Mouse (Mus musculus) intestine, embryonic 15.5 days (tissue): ENCODE measurements at regions not wholly inside any gene's neighbourhood (a gene's known extent, or its start where the extent isn't known, plus 50 kb on each side); places are given as distances from the start of the nearest gene placed in this dataset.

Experiments used
- ATAC-seq: fragments of 200-750 bp; cut with Nextera tagmentation; 2 replicates; pipeline ENCODE4 v1.8.0; 2017; ENCODE audit warnings: moderate TSS enrichment, moderate library complexity
- H3K27ac ChIP-seq: fragments of 300-500 bp; sonication (generic); 2 replicates; pipeline ENCODE4 v1.5.1; 2015; ENCODE audit warnings: mild to moderate bottlenecking, inconsistent platforms
- H3K27me3 ChIP-seq: fragments of 300-500 bp; sonication (generic); replicated peaks from 2 replicates; pipeline ENCODE4 v1.6.1; 2015; ENCODE audit warnings: inconsistent platforms
- H3K36me3 ChIP-seq: fragments of 300-500 bp; sonication (generic); 2 replicates; pipeline ENCODE4 v1.6.1; 2015; ENCODE audit warnings: inconsistent platforms
- H3K4me1 ChIP-seq: fragments of 300-500 bp; sonication (generic); replicated peaks from 2 replicates; pipeline ENCODE4 v1.6.1; 2015; ENCODE audit warnings: inconsistent platforms
- H3K4me2 ChIP-seq: fragments of 300-500 bp; sonication (generic); replicated peaks from 2 replicates; pipeline ENCODE4 v1.6.1; 2015; ENCODE audit warnings: mild to moderate bottlenecking, inconsistent platforms
- H3K4me3 ChIP-seq: fragments of 300-500 bp; sonication (generic); replicated peaks from 2 replicates; pipeline ENCODE4 v1.5.1; 2015; ENCODE audit warnings: inconsistent platforms
- H3K9ac ChIP-seq: fragments of 300-500 bp; sonication (generic); 2 replicates; pipeline ENCODE4 v1.6.1; 2015; ENCODE audit warnings: inconsistent platforms
- H3K9me3 ChIP-seq: fragments of 300-500 bp; sonication (generic); 2 replicates; pipeline ENCODE4 v1.6.1; 2016; ENCODE audit warnings: inconsistent platforms
- WGBS: fragments of 180-500 bp; shearing (Covaris S2); methylation state at CpG from one replicate; pipeline ENCODE4 v1.1.7; 2015; 5-methylcytosine and 5-hydroxymethylcytosine counted together

DNA sequence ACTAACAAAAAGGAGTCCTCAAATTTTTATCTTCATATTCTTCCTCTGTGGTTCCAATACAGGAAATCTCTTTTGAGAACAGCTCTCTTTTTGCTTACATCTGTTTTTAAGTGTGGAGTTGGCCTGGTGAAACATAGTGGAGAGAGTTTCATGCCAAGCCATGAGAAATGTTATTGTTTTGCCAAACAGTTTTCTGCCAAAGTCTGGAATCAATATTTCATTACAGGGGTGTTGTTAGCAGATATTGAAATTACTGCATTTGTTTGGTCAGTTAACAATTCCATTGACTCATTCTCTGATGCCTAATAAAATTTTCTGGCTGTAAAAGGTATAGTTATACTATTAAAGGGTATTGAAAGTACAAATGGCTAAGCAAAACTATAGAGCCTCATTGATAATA, 1285.2 kb upstream of the Gm7489 start:
- H3K27ac ChIP-seq: no peak overlapping the region

GRCm38 (mm10) chr15:52599957-52600356, 1284.7 kb upstream of the Gm7489 start:
- Histone ChIP-seq H3K4me3 (no peak overlapping the region), H3K4me1 (no peaks in the 10 kb centered on the region), H3K9ac (no peak overlapping the region), H3K36me3 (no peaks in the 10 kb centered on the region), H3K9me3 (no peaks in the 10 kb centered on the region), H3K4me2 (no peak overlapping the region), H3K27me3 (no peaks in the 10 kb centered on the region), H3K27ac (no peak overlapping the region)
- 70% methylated on average over 2 of the region's 2 CpGs for WGBS
- no peak for ATAC-seq

More for the DNA sequence above, 1285.2 kb upstream of the Gm7489 start:
- no peaks in the 10 kb centered on the region for H3K27me3 ChIP-seq
- no peaks in the 10 kb centered on the region for H3K9me3 ChIP-seq
- H3K36me3 ChIP-seq: no peaks in the 10 kb centered on the region
- no peak overlapping the region for H3K4me3 ChIP-seq
- no peak overlapping the region for H3K4me2 ChIP-seq
- no peak overlapping the region for H3K9ac ChIP-seq
- no peaks in the 10 kb centered on the region for H3K4me1 ChIP-seq
- no peak for ATAC-seq

DNA sequence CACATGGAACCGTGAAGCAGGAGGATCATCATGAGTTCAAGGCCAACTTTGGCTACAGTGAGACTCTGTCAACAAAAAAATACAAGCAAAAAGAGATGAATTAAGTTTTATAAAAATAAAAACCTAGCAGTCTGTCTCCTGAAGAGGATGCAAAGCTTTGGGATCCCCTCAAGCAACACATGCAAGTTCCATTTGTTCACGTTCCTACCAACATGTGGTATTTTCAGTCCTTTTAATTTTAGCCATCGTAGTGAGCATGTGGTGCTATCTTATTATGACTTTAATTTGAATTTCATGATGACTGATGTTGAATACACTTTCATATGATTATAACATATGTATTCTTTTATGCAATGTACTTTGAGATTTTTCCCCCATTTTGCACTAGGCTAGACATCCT, 1244.9 kb upstream of the Gm7489 start:
- 79% methylated on average over 3 of the region's 3 CpGs for WGBS

GRCm38 (mm10) chr15:52645961-52646360, 1238.7 kb upstream of the Gm7489 start:
- ATAC-seq: no peak
- H3K36me3 ChIP-seq: no peaks in the 10 kb centered on the region
- H3K4me2 ChIP-seq: no peak overlapping the region
- no peak overlapping the region for H3K4me3 ChIP-seq
- H3K9ac ChIP-seq: no peak overlapping the region
- H3K27ac ChIP-seq: no peak overlapping the region
- 80% methylated on average over 2 of the region's 2 CpGs for WGBS
- no peaks in the 10 kb centered on the region for H3K4me1 ChIP-seq
- no peaks in the 10 kb centered on the region for H3K27me3 ChIP-seq
- no peaks in the 10 kb centered on the region for H3K9me3 ChIP-seq

More for the DNA sequence above, 1244.9 kb upstream of the Gm7489 start:
- Histone ChIP-seq H3K36me3 (no peaks in the 10 kb centered on the region), H3K4me3 (no peak overlapping the region), H3K9ac (no peak overlapping the region), H3K4me1 (no peaks in the 10 kb centered on the region), H3K9me3 (no peaks in the 10 kb centered on the region), H3K27me3 (no peaks in the 10 kb centered on the region), H3K27ac (no peak overlapping the region), H3K4me2 (no peak overlapping the region)
- ATAC-seq: no peak

GRCm38 (mm10) chr15:52657916-52658315, 1226.8 kb upstream of the Gm7489 start:
- no peak overlapping the region for H3K4me3 ChIP-seq
- no peaks in the 10 kb centered on the region for H3K4me1 ChIP-seq
- H3K27ac ChIP-seq: no peak overlapping the region
- no peak for ATAC-seq
- H3K4me2 ChIP-seq: no peak overlapping the region
- H3K9me3 ChIP-seq: no peaks in the 10 kb centered on the region
- no peaks in the 10 kb centered on the region for H3K27me3 ChIP-seq
- H3K36me3 ChIP-seq: no peaks in the 10 kb centered on the region
- no peak overlapping the region for H3K9ac ChIP-seq
